Mouse (Mus musculus) cerebellum, adult 2 months (tissue): Measurements from ENCODE around the gene Cep85l.

Source experiments
- CTCF ChIP-seq: fragments of 200-500 bp; IDR thresholded peaks from 2 replicates; pipeline ENCODE4 v1.5.1; 2011; ENCODE audit warnings: low read depth, mild to moderate bottlenecking, control low read depth, low read length, moderate library complexity, borderline replicate concordance; ENCODE audit not compliant: insufficient read depth
- POLR2A ChIP-seq: fragments of 200-500 bp; IDR thresholded peaks from 2 replicates; pipeline ENCODE4 v1.6.1; 2011; ENCODE audit warnings: low read length, control low read depth, borderline replicate concordance; ENCODE audit not compliant: insufficient read depth

DNA sequence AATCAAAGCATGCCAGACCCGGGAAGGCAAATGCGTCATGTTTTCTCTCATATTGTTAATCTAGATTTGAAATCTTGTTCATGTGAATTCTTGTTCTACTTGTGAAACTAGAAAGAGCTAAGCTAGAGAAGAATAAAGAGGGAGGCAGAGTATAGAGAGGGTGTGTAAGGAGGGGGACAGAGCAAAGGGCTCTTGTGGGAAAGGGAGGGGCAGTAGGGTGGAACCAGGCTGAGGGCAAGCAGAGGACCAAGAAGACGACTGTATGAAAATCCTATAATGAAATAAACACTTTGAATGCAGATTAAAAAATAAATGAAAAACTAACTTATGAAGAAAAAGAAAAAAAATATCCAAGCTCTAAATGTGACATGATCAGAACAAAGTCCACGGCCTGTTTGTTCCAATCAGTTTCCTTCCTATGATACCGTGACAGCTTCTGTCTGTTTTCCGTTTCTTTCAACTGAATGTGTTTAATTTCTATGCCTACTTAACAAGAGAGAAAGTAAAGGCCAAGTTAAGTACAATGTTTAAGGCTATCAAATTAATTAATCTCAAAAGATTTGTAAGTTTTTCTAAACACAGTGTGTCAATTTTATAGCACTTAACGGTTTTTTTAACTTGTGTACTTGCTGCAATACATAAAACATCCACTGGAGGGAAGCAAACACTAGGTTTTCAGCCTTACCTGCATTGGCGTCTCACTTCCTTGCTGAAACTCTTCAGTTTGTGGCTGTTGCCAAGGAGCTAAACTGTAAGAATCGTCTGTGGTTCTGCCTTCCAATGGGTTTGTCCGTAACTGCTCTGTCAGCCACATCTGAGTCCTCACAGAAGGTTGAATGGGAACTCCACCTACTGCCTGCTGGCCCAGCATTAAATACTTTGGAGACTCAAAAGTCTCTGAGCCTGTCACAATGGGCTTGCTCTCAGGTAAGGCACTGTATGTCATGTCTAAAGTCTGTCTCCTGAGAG, 31.7 kb downstream of the Cep85l start:
- TF ChIP-seq POLR2A: no peak
- peak; percentile 64 for TF ChIP-seq CTCF
